Mouse (Mus musculus): Measurements from ENCODE around the gene Rdh16f1. TPM values are rescaled to one million over a fixed set of nuclear protein-coding genes. Genes with fewer than 3 reads are reported as not detected.

Gene Rdh16f1
- polyA plus RNA-seq (2014; fragmentation: Nextera tagmentation; extraction: Ambion mirVana), result 0.29 TPM in 1 of 2 replicates, not detected in the other

GRCm38 (mm10) chr10:127759181-127760110, at the start of gene Rdh16f1, which contains the start of gene Rdh1:
Gene Rdh16f1, plus strand, starts transcription at chr10:127759787.
Gene Rdh1, plus strand, starts transcription at chr10:127759721.
- Histone ChIP-seq H3K9ac (ENCODE audit: low read depth, low read length) (no peak within 1 kb of the TSS), H3K4me1 (ENCODE audit: control insufficient read depth, insufficient read depth, low read length) (no peaks in the 10 kb centered on the region), H3K9me3 (ENCODE audit: control insufficient read depth, low read length) (no peaks in the 10 kb centered on the region), H3K27me3 (replicated peaks; ENCODE audit: control insufficient read depth, insufficient read depth, low read length) (no peaks in the 10 kb centered on the region), H3K36me3 (ENCODE audit: control insufficient read depth, insufficient read depth, low read length) (no peaks in the 10 kb centered on the region), H3K27ac (replicated peaks; ENCODE audit: low read depth, low read length) (no peak within 1 kb of the TSS), H3K4me2 (ENCODE audit: low read depth, low read length) (no peak within 1 kb of the TSS), H3K4me3 (ENCODE audit: low read depth, low read length) (no peak within 1 kb of the TSS)
- no peak for DNase-seq (ENCODE audit: low spot score)
- WGBS, result 68% methylated on average over 8 of the region's 9 CpGs
- ATAC-seq (ENCODE audit: low read depth), result no peak

GRCm38 (mm10) chr10:127710331-127710730, 49.3 kb upstream of the Rdh16f1 start:
- H3K27ac ChIP-seq (replicated peaks; ENCODE audit: low read depth, low read length), result no peak overlapping the region
- no peak for ATAC-seq (ENCODE audit: low read depth)
- H3K4me2 ChIP-seq (ENCODE audit: low read depth, low read length), result no peak overlapping the region
- H3K9me3 ChIP-seq (ENCODE audit: control insufficient read depth, low read length), result no peaks in the 10 kb centered on the region
- H3K36me3 ChIP-seq (ENCODE audit: control insufficient read depth, insufficient read depth, low read length), result no peaks in the 10 kb centered on the region
- H3K4me1 ChIP-seq (ENCODE audit: control insufficient read depth, insufficient read depth, low read length), result 0 out of 2 replicates have a peak, but pooled peaks cover 2% of the 10 kb centered on the region
- no peak overlapping the region for H3K9ac ChIP-seq (ENCODE audit: low read depth, low read length)
- WGBS, result 67% methylated on average over 13 of the region's 13 CpGs
- H3K27me3 ChIP-seq (replicated peaks; ENCODE audit: control insufficient read depth, insufficient read depth, low read length), result no peaks in the 10 kb centered on the region
- H3K4me3 ChIP-seq (ENCODE audit: low read depth, low read length), result no peak overlapping the region
- no peak for DNase-seq (ENCODE audit: low spot score)

GRCm38 (mm10) chr10:127712736-127713135, 46.9 kb upstream of the Rdh16f1 start:
- 46% methylated on average over 6 of the region's 6 CpGs for WGBS
- ATAC-seq (ENCODE audit: low read depth), result no peak
- DNase-seq (ENCODE audit: low spot score), result no peak
- Histone ChIP-seq H3K27me3 (replicated peaks; ENCODE audit: control insufficient read depth, insufficient read depth, low read length) (no peaks in the 10 kb centered on the region), H3K4me1 (ENCODE audit: control insufficient read depth, insufficient read depth, low read length) (0 out of 2 replicates have a peak, but pooled peaks cover 2% of the 10 kb centered on the region), H3K9ac (ENCODE audit: low read depth, low read length) (no peak overlapping the region), H3K4me3 (ENCODE audit: low read depth, low read length) (no peak overlapping the region), H3K27ac (replicated peaks; ENCODE audit: low read depth, low read length) (no peak overlapping the region), H3K9me3 (ENCODE audit: control insufficient read depth, low read length) (no peaks in the 10 kb centered on the region), H3K36me3 (ENCODE audit: control insufficient read depth, insufficient read depth, low read length) (no peaks in the 10 kb centered on the region), H3K4me2 (ENCODE audit: low read depth, low read length) (no peak overlapping the region)

- DNase-seq (ENCODE audit: low spot score), result peak; percentile 19
- H3K4me2 ChIP-seq (ENCODE audit: low read depth, low read length), result peak overlapping the region; percentile 49
- peak overlapping the region; percentile 11; the same call in 1 of the 2 replicates for H3K4me3 ChIP-seq (ENCODE audit: low read depth, low read length)
- H3K9me3 ChIP-seq (ENCODE audit: control insufficient read depth, low read length), result no peaks in the 10 kb centered on the region
- peaks cover 11% of the 10 kb centered on the region; the same call in 1 of the 2 replicates for H3K27me3 ChIP-seq (replicated peaks; ENCODE audit: control insufficient read depth, insufficient read depth, low read length)
- no peak; the same call in 1 of the 2 replicates for ATAC-seq (ENCODE audit: low read depth)
- no peak overlapping the region for H3K27ac ChIP-seq (replicated peaks; ENCODE audit: low read depth, low read length)
- peaks cover 12% of the 10 kb centered on the region for H3K4me1 ChIP-seq (ENCODE audit: control insufficient read depth, insufficient read depth, low read length)
- 11% methylated on average over 16 of the region's 20 CpGs for WGBS
- peak overlapping the region; percentile 46; the same call in 1 of the 2 replicates for H3K9ac ChIP-seq (ENCODE audit: low read depth, low read length)
- no peaks in the 10 kb centered on the region for H3K36me3 ChIP-seq (ENCODE audit: control insufficient read depth, insufficient read depth, low read length)
Observed at GRCm38 (mm10) chr10:127721671-127722418, 37.7 kb upstream of the Rdh16f1 start.

GRCm38 (mm10) chr10:127724178-127724577, 35.4 kb upstream of the Rdh16f1 start, which contains the start of gene Tac2:
Gene Tac2, plus strand, starts transcription at chr10:127724478.
- ATAC-seq (ENCODE audit: low read depth) (no peak), DNase-seq (ENCODE audit: low spot score) (no peak)
- Histone ChIP-seq H3K4me3 (ENCODE audit: low read depth, low read length) (no peak within 1 kb of the TSS), H3K4me2 (ENCODE audit: low read depth, low read length) (no peak within 1 kb of the TSS), H3K36me3 (ENCODE audit: control insufficient read depth, insufficient read depth, low read length) (no peaks in the 10 kb centered on the region), H3K9ac (ENCODE audit: low read depth, low read length) (no peak within 1 kb of the TSS), H3K27ac (replicated peaks; ENCODE audit: low read depth, low read length) (no peak within 1 kb of the TSS), H3K27me3 (replicated peaks; ENCODE audit: control insufficient read depth, insufficient read depth, low read length) (peaks cover 15% of the 10 kb centered on the region; the same call in 1 of the 2 replicates), H3K4me1 (ENCODE audit: control insufficient read depth, insufficient read depth, low read length) (peaks cover 12% of the 10 kb centered on the region), H3K9me3 (ENCODE audit: control insufficient read depth, low read length) (no peaks in the 10 kb centered on the region)
- WGBS, result 74% methylated on average over 3 of the region's 3 CpGs

- ATAC-seq (ENCODE audit: low read depth) (no peak), DNase-seq (ENCODE audit: low spot score) (no peak)
- no peak overlapping the region for H3K27ac ChIP-seq (replicated peaks; ENCODE audit: low read depth, low read length)
- 81% methylated on average over 4 of the region's 4 CpGs for WGBS
- no peak overlapping the region for H3K4me3 ChIP-seq (ENCODE audit: low read depth, low read length)
- H3K4me2 ChIP-seq (ENCODE audit: low read depth, low read length), result no peak overlapping the region
- peaks cover 12% of the 10 kb centered on the region for H3K4me1 ChIP-seq (ENCODE audit: control insufficient read depth, insufficient read depth, low read length)
- H3K27me3 ChIP-seq (replicated peaks; ENCODE audit: control insufficient read depth, insufficient read depth, low read length), result peaks cover 15% of the 10 kb centered on the region; the same call in 1 of the 2 replicates
- H3K9ac ChIP-seq (ENCODE audit: low read depth, low read length), result no peak overlapping the region
- H3K9me3 ChIP-seq (ENCODE audit: control insufficient read depth, low read length), result no peaks in the 10 kb centered on the region
- H3K36me3 ChIP-seq (ENCODE audit: control insufficient read depth, insufficient read depth, low read length), result no peaks in the 10 kb centered on the region
Observed at GRCm38 (mm10) chr10:127725136-127725535, 34.5 kb upstream of the Rdh16f1 start.

GRCm38 (mm10) chr10:127728437-127728836, 31.1 kb upstream of the Rdh16f1 start:
- Histone ChIP-seq H3K9me3 (ENCODE audit: control insufficient read depth, low read length) (no peaks in the 10 kb centered on the region), H3K36me3 (ENCODE audit: control insufficient read depth, insufficient read depth, low read length) (no peaks in the 10 kb centered on the region), H3K9ac (ENCODE audit: low read depth, low read length) (no peak overlapping the region), H3K4me2 (ENCODE audit: low read depth, low read length) (no peak overlapping the region), H3K4me3 (ENCODE audit: low read depth, low read length) (no peak overlapping the region), H3K27me3 (replicated peaks; ENCODE audit: control insufficient read depth, insufficient read depth, low read length) (0 out of 2 replicates have a peak, but pooled peaks cover 4% of the 10 kb centered on the region), H3K4me1 (ENCODE audit: control insufficient read depth, insufficient read depth, low read length) (no peaks in the 10 kb centered on the region), H3K27ac (replicated peaks; ENCODE audit: low read depth, low read length) (no peak overlapping the region)
- no peak for DNase-seq (ENCODE audit: low spot score)
- no peak for ATAC-seq (ENCODE audit: low read depth)
- 66% methylated on average over 8 of the region's 8 CpGs for WGBS

GRCm38 (mm10) chr10:127730285-127730932, 29.2 kb upstream of the Rdh16f1 start:
- Histone ChIP-seq H3K27me3 (replicated peaks; ENCODE audit: control insufficient read depth, insufficient read depth, low read length) (0 out of 2 replicates have a peak, but pooled peaks cover 4% of the 10 kb centered on the region), H3K4me2 (ENCODE audit: low read depth, low read length) (no peak overlapping the region), H3K4me3 (ENCODE audit: low read depth, low read length) (no peak overlapping the region), H3K9ac (ENCODE audit: low read depth, low read length) (no peak overlapping the region), H3K27ac (replicated peaks; ENCODE audit: low read depth, low read length) (no peak overlapping the region), H3K9me3 (ENCODE audit: control insufficient read depth, low read length) (no peaks in the 10 kb centered on the region), H3K4me1 (ENCODE audit: control insufficient read depth, insufficient read depth, low read length) (no peaks in the 10 kb centered on the region), H3K36me3 (ENCODE audit: control insufficient read depth, insufficient read depth, low read length) (no peaks in the 10 kb centered on the region)
- ATAC-seq (ENCODE audit: low read depth) (no peak), DNase-seq (ENCODE audit: low spot score) (no peak)
- 48% methylated on average over 11 of the region's 11 CpGs for WGBS
